Mouse (Mus musculus): ENCODE results near the gene Bean1. TPM values are rescaled to one million over a fixed set of nuclear protein-coding genes. Genes with fewer than 3 reads are reported as not detected.

Bean1 gene
- polyA plus RNA-seq, 1 experiment = 21.5 TPM

GRCm38 (mm10) chr8:104169461-104169860 lies 781 bp upstream of the Bean1 start:
- no peak for DNase-seq (ENCODE audit: extremely low spot score in 1 of 2, low spot score in 1 of 2)

GRCm38 (mm10) chr8:104171050-104171620 lies 893 bp downstream of the Bean1 start:
- no peak for DNase-seq (ENCODE audit: extremely low spot score in 1 of 2, low spot score in 1 of 2)

GRCm38 (mm10) chr8:104172420-104172819 lies 2.2 kb downstream of the Bean1 start:
- no peak for DNase-seq (ENCODE audit: extremely low spot score in 1 of 2, low spot score in 1 of 2)

GRCm38 (mm10) chr8:104175848-104176527 lies 5.7 kb downstream of the Bean1 start:
- DNase-seq (ENCODE audit: extremely low spot score in 1 of 2, low spot score in 1 of 2) = no peak

GRCm38 (mm10) chr8:104177054-104177453 lies 6.8 kb downstream of the Bean1 start:
- DNase-seq (ENCODE audit: extremely low spot score in 1 of 2, low spot score in 1 of 2) = peak in 1 of 2 experiments; percentile 44

GRCm38 (mm10) chr8:104184905-104185304 lies 14.7 kb downstream of the Bean1 start:
- no peak for DNase-seq (ENCODE audit: extremely low spot score in 1 of 2, low spot score in 1 of 2)

- no peak for DNase-seq (ENCODE audit: extremely low spot score in 1 of 2, low spot score in 1 of 2)
These were observed 16.6 kb downstream of the Bean1 start for GRCm38 (mm10) chr8:104186827-104187226.

GRCm38 (mm10) chr8:104187622-104188021 lies 17.4 kb downstream of the Bean1 start:
- no peak for DNase-seq (ENCODE audit: extremely low spot score in 1 of 2, low spot score in 1 of 2)

- no peak for DNase-seq (ENCODE audit: extremely low spot score in 1 of 2, low spot score in 1 of 2)
These were observed 18.2 kb downstream of the Bean1 start for GRCm38 (mm10) chr8:104188459-104188858.

- DNase-seq (ENCODE audit: extremely low spot score in 1 of 2, low spot score in 1 of 2) = no peak
These were observed 20.7 kb downstream of the Bean1 start for GRCm38 (mm10) chr8:104190777-104191468.

GRCm38 (mm10) chr8:104191496-104191895 lies 21.3 kb downstream of the Bean1 start:
- DNase-seq (ENCODE audit: extremely low spot score in 1 of 2, low spot score in 1 of 2) = no peak

- DNase-seq (ENCODE audit: extremely low spot score in 1 of 2, low spot score in 1 of 2) = no peak
These were observed 29.6 kb downstream of the Bean1 start for GRCm38 (mm10) chr8:104199802-104200201.

GRCm38 (mm10) chr8:104201622-104202021 lies 31.4 kb downstream of the Bean1 start:
- DNase-seq (ENCODE audit: extremely low spot score in 1 of 2, low spot score in 1 of 2) = no peak

GRCm38 (mm10) chr8:104202320-104202719 lies 32.1 kb downstream of the Bean1 start:
- no peak for DNase-seq (ENCODE audit: extremely low spot score in 1 of 2, low spot score in 1 of 2)

- DNase-seq (ENCODE audit: extremely low spot score in 1 of 2, low spot score in 1 of 2) = no peak
These were observed 35.0 kb downstream of the Bean1 start for GRCm38 (mm10) chr8:104205292-104205691.

GRCm38 (mm10) chr8:104217601-104218000 lies 47.4 kb downstream of the Bean1 start:
- DNase-seq (ENCODE audit: extremely low spot score in 1 of 2, low spot score in 1 of 2) = no peak

- DNase-seq (ENCODE audit: extremely low spot score in 1 of 2, low spot score in 1 of 2) = peak in 1 of 2 experiments; percentile 47
These were observed 48.8 kb downstream of the Bean1 start for GRCm38 (mm10) chr8:104219079-104219478.

GRCm38 (mm10) chr8:104219806-104220205 lies 49.6 kb downstream of the Bean1 start:
- peak; percentile 38 to 90 for DNase-seq (ENCODE audit: extremely low spot score in 1 of 2, low spot score in 1 of 2)

- DNase-seq (ENCODE audit: extremely low spot score in 1 of 2, low spot score in 1 of 2) = no peak
These were observed 56.8 kb downstream of the Bean1 start for GRCm38 (mm10) chr8:104227048-104227447.

GRCm38 (mm10) chr8:104230377-104230776 lies 60.1 kb downstream of the Bean1 start:
- DNase-seq (ENCODE audit: extremely low spot score in 1 of 2, low spot score in 1 of 2) = no peak

GRCm38 (mm10) chr8:104232039-104232438 lies 61.8 kb downstream of the Bean1 start:
- no peak for DNase-seq (ENCODE audit: extremely low spot score in 1 of 2, low spot score in 1 of 2)

- DNase-seq (ENCODE audit: extremely low spot score in 1 of 2, low spot score in 1 of 2) = no peak
These were observed 62.7 kb downstream of the Bean1 start for GRCm38 (mm10) chr8:104232919-104233318.

Measured in frontal cortex, adult 2 months (tissue).